Mouse (Mus musculus) midbrain, embryonic 16.5 days (tissue): ENCODE results near the gene Myoz2. TPM values are rescaled to one million over a fixed set of nuclear protein-coding genes. Genes with fewer than 3 reads are reported as not detected.

Source experiments
- ATAC-seq: fragments of 200-750 bp; cut with Nextera tagmentation; 2 replicates; pipeline ENCODE4 v1.8.0; 2017; ENCODE audit warnings: moderate TSS enrichment
- H3K27ac ChIP-seq: fragments of 300-500 bp; sonication (generic); 2 replicates; pipeline ENCODE4 v1.5.1; 2014; ENCODE audit warnings: mild to moderate bottlenecking, low read length, mixed read lengths
- H3K27me3 ChIP-seq: fragments of 300-500 bp; sonication (generic); 2 replicates; pipeline ENCODE4 v1.6.1; 2014; ENCODE audit warnings: low read depth, low read length, mixed read lengths; ENCODE audit not compliant: control insufficient read depth, insufficient read depth
- H3K36me3 ChIP-seq: fragments of 300-500 bp; sonication (generic); 2 replicates; pipeline ENCODE4 v1.6.1; 2014; ENCODE audit warnings: mild to moderate bottlenecking, low read length, moderate library complexity, mixed read lengths; ENCODE audit not compliant: control insufficient read depth, insufficient read depth
- H3K4me1 ChIP-seq: fragments of 300-500 bp; sonication (generic); 2 replicates; pipeline ENCODE4 v1.6.1; 2014; ENCODE audit warnings: mild to moderate bottlenecking, low read length, mixed read lengths; ENCODE audit not compliant: control insufficient read depth, insufficient read depth
- H3K4me2 ChIP-seq: fragments of 300-500 bp; sonication (generic); 2 replicates; pipeline ENCODE4 v1.6.1; 2014; ENCODE audit warnings: mild to moderate bottlenecking, low read length, mixed read lengths
- H3K4me3 ChIP-seq: fragments of 300-500 bp; sonication (generic); 2 replicates; pipeline ENCODE4 v1.5.1; 2014; ENCODE audit warnings: low read depth, mild to moderate bottlenecking, low read length, moderate library complexity, mixed read lengths
- H3K9ac ChIP-seq: fragments of 300-500 bp; sonication (generic); 2 replicates; pipeline ENCODE4 v1.6.1; 2014; ENCODE audit warnings: low read depth, low read length, mixed read lengths
- H3K9me3 ChIP-seq: fragments of 300-500 bp; sonication (generic); replicated peaks from 2 replicates; pipeline ENCODE4 v1.6.1; 2014; ENCODE audit warnings: mild to moderate bottlenecking, low read length, mixed read lengths; ENCODE audit not compliant: control insufficient read depth, poor library complexity, severe bottlenecking
- WGBS: fragments of 180-500 bp; shearing (Covaris S2); extraction: QIAGEN DNeasy Blood & Tissue Kit; methylation state at CpG from one replicate; pipeline ENCODE4 v1.1.7; 2014; 5-methylcytosine and 5-hydroxymethylcytosine counted together
- polyA plus RNA-seq: library from polyadenylated mRNA; unstranded; fragments of >200 nt; fragmentation: Nextera tagmentation; extraction: Ambion mirVana; gene quantifications from 2 replicates; pipeline ENCODE4 v1.2.1, GENCODE M21; 2015

The Myoz2 gene
- polyA plus RNA-seq, 1 experiment from 2014 or later, result not detected

DNA sequence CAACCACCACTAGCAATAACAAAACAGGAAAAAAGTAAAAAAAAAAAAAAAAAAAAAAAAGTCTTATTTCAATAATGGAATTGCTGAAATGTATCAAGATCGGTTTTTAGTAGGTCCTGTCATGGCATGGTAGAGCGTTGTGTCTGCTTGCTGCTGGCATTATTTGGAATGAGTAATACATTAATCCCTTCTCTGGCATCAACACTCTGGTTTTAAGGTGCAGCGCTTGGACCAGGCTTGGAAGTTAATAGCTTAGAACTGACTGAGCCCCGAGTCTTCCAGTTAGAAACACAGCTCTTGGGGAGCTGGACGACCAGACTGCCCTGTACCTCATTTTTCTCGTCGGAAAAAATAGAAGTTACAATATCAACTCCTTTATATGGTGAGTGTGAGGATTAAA is 32.0 kb upstream of the Myoz2 start:
- ATAC-seq, result no peak
- H3K9me3 ChIP-seq, result 0 out of 2 replicates have a peak, but pooled peaks cover 2% of the 10 kb centered on the region
- no peaks in the 10 kb centered on the region for H3K4me1 ChIP-seq
- no peak overlapping the region for H3K9ac ChIP-seq
- H3K4me2 ChIP-seq, result no peak overlapping the region
- WGBS, result 92% methylated on average over 7 of the region's 7 CpGs
- no peaks in the 10 kb centered on the region for H3K27me3 ChIP-seq
- no peaks in the 10 kb centered on the region for H3K36me3 ChIP-seq
- no peak overlapping the region for H3K4me3 ChIP-seq
- H3K27ac ChIP-seq, result no peak overlapping the region

DNA sequence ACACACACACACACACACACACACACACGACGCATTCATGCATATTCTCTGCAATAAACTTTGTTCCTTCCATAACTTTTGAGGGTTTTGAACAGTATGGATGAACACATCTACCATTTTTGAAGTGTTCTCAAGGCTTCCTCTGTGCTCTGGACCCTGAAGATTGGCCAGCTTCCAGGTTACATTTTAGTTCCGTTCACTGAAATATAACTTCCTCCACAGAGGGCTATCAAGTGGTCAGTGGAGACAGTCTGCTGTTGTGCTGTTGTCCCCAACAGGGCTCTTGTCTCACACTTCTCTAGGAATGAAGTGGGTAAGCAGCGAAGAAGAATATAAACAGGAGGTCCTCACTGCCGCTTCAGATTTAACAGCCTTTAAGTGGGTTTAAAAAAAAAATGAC is 30.7 kb upstream of the Myoz2 start:
- Histone ChIP-seq H3K4me2 (no peak overlapping the region), H3K9ac (no peak overlapping the region), H3K36me3 (no peaks in the 10 kb centered on the region), H3K9me3 (0 out of 2 replicates have a peak, but pooled peaks cover 2% of the 10 kb centered on the region), H3K4me1 (no peaks in the 10 kb centered on the region), H3K27me3 (no peaks in the 10 kb centered on the region), H3K4me3 (no peak overlapping the region), H3K27ac (no peak overlapping the region)
- WGBS, result 86% methylated on average over 5 of the region's 5 CpGs
- no peak for ATAC-seq

DNA sequence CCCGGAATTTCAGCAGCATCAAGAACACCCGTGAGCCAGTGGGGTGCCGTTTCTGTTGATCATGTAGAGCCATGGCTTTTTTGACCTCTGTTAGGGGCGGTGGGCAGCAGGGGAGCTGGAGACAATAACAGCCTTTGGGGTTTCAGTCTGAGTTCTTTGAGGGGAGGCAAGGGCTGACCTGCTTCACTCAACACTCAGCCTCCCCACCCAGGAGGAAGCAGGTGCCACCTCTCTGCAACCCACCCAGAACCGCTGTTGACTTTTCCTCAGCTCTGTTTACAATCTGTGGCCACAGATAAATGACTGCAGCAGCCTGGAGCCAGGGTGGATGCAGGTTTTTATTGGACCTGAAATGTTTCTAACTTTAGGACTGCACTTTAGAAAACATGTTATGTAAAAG is 29.4 kb upstream of the Myoz2 start:
- H3K9me3 ChIP-seq, result 0 out of 2 replicates have a peak, but pooled peaks cover 2% of the 10 kb centered on the region
- no peak for ATAC-seq
- H3K27me3 ChIP-seq, result no peaks in the 10 kb centered on the region
- no peak overlapping the region for H3K4me3 ChIP-seq
- H3K27ac ChIP-seq, result no peak overlapping the region
- no peak overlapping the region for H3K9ac ChIP-seq
- no peaks in the 10 kb centered on the region for H3K4me1 ChIP-seq
- WGBS, result 17% methylated on average over 5 of the region's 5 CpGs
- H3K36me3 ChIP-seq, result no peaks in the 10 kb centered on the region
- H3K4me2 ChIP-seq, result no peak overlapping the region

DNA sequence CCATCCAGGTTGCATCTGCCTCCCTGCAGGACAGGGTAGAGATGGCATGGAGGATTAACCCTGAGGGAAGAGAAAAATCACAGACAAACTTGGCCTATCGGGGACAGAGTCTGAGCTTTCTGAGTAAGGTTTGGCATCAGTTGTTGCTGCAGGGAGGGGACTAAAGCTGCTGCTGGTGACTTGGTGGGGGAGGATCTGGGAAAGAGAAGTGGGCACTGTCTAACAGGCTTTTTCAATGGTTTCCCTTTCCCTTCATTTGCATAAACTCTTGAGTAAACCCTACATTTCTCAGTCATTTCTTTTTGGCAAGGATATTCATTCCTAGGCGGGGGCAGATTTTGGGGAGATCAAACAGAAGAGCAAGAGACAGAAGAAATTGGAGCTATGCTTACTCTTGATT is 27.1 kb upstream of the Myoz2 start:
- Histone ChIP-seq H3K9me3 (no peaks in the 10 kb centered on the region), H3K4me3 (no peak overlapping the region), H3K9ac (no peak overlapping the region), H3K27me3 (no peaks in the 10 kb centered on the region), H3K36me3 (no peaks in the 10 kb centered on the region), H3K4me1 (no peaks in the 10 kb centered on the region), H3K27ac (no peak overlapping the region), H3K4me2 (no peak overlapping the region)
- no peak for ATAC-seq
- WGBS, result 80% methylated on average over 2 of the region's 2 CpGs

DNA sequence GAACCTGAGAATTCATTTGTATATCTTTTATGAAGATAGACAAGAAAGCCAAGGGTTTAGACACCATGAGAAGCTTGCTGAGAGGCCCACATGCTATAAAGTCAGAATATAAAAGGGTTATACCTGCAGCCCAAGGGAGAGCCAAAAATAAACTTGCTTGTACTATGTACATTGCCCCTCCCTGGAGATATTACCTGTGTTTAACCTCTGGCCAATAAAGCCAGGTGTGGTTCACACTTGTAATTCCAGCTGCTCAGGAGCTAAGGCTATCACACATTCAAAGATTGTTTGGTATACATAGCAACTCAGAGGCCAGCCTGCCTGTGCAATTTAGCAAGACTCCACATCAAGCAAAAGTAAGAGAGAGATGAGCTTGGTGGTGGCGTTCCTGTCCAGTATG is 24.0 kb upstream of the Myoz2 start:
- no peak overlapping the region for H3K27ac ChIP-seq
- H3K9ac ChIP-seq, result no peak overlapping the region
- H3K36me3 ChIP-seq, result no peaks in the 10 kb centered on the region
- no peaks in the 10 kb centered on the region for H3K27me3 ChIP-seq
- no peaks in the 10 kb centered on the region for H3K9me3 ChIP-seq
- no peak for ATAC-seq
- H3K4me3 ChIP-seq, result no peak overlapping the region
- H3K4me2 ChIP-seq, result no peak overlapping the region
- WGBS, result 100% methylated on average over 1 of the region's 1 CpGs
- no peaks in the 10 kb centered on the region for H3K4me1 ChIP-seq

DNA sequence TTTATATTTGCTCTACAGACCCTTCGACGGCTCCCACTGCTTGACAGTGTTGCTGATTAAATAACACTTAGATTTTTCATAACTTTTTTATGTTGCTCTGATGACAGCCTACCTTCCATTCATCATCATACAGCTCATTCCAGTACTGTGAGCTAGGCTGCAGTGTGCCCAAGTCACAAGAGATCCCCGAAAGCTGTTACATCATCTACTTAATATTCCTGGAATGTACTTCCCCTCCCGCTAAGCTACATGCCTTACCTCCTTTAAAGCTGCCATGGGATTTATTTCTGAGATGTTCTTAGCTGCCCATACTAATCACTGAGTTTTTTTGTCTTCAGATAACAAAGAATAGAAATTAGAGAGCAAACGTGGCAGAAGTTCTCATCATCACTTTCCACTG is 19.4 kb upstream of the Myoz2 start:
- H3K4me3 ChIP-seq, result no peak overlapping the region
- H3K4me2 ChIP-seq, result no peak overlapping the region
- WGBS, result 57% methylated on average over 5 of the region's 5 CpGs
- no peak overlapping the region for H3K9ac ChIP-seq
- H3K27ac ChIP-seq, result no peak overlapping the region
- H3K4me1 ChIP-seq, result no peaks in the 10 kb centered on the region
- no peaks in the 10 kb centered on the region for H3K36me3 ChIP-seq
- no peak for ATAC-seq
- H3K9me3 ChIP-seq, result no peaks in the 10 kb centered on the region
- H3K27me3 ChIP-seq, result no peaks in the 10 kb centered on the region

DNA sequence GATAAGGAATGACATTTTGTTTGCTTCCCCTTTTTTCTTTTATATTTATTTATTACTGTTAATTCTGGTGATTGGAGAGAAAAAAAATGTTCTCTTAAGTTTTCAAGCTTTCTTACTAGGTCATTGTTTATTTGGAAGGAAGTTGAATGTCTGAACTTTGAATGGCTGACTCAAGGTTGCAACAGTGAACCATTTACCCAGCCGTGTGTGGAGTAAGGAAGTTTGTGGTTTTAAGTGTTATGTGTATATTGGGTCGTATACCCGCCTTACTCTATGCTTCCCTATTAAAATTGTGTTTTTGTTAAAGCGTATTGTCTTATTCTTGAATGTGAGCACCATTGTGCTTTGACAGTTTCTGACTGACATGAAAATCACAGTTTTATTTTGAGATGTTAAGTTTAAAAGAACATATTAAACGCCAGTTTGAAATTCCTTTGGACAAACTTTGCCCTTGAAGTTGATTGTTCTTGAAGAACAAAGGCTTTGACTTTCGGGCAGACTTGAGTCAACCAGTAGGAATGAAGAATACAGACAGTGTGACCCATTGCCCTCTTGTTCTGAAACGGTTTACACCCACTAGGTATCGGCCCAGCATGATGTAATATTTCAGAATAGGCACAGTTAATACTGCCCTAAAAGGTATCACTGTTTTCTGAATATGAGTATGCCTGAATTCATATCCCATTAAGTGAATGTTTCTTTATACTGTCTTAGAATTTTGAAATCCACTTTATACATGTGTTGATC is 18.6 kb upstream of the Myoz2 start:
- Histone ChIP-seq H3K27ac (no peak overlapping the region), H3K9ac (no peak overlapping the region), H3K36me3 (no peaks in the 10 kb centered on the region), H3K27me3 (no peaks in the 10 kb centered on the region), H3K4me1 (no peaks in the 10 kb centered on the region), H3K9me3 (no peaks in the 10 kb centered on the region), H3K4me3 (no peak overlapping the region), H3K4me2 (no peak overlapping the region)
- WGBS, result 68% methylated on average over 8 of the region's 8 CpGs
- ATAC-seq, result no peak

DNA sequence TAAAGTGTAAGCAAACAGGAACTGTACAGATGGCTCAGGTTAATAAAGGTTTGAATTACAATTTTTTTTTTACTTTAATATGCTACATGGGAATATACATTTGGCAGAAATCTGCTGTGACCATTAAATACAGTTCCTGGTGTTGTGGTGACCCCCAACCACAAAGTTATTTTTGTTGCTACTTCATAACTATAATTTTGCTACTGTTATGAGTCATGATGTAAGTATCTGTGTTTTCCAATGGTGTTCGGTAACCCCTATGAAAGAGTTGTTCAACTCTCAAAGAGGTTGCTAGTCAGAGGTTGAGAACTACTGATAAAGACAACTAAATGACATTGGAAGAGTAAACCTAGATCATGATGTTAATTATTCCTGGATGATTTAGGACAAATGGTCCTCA is 7.5 kb upstream of the Myoz2 start:
- 100% methylated on average over 1 of the region's 1 CpGs for WGBS
- H3K9ac ChIP-seq, result no peak overlapping the region

DNA sequence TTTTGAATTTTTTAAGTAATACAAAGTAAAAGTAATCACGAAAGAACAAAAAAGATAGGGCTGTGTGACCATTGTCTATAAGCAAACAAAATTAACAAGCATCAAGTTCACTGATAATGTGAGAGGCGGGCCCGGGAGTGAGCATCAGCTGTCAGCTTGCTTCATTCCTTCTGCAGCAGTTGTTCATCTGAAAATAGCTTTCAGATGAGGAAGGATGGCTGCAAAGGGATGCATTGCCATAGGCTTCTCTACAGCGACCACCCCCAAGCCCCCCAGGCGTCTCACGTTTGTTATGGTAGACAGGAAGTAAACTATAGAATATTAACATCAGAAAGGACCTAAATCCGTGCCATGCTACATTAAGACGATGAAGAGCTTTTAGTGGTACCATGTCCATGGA is 1.0 kb downstream of the Myoz2 start:
- no peak overlapping the region for H3K4me2 ChIP-seq

More for the DNA sequence above, 7.5 kb upstream of the Myoz2 start:
- H3K4me3 ChIP-seq, result no peak overlapping the region
- H3K4me1 ChIP-seq, result no peaks in the 10 kb centered on the region
- H3K36me3 ChIP-seq, result no peaks in the 10 kb centered on the region
- no peak for ATAC-seq
- H3K4me2 ChIP-seq, result no peak overlapping the region
- H3K27ac ChIP-seq, result no peak overlapping the region
- no peaks in the 10 kb centered on the region for H3K27me3 ChIP-seq
- H3K9me3 ChIP-seq, result no peaks in the 10 kb centered on the region

More for the DNA sequence above, 1.0 kb downstream of the Myoz2 start:
- H3K9me3 ChIP-seq, result no peaks in the 10 kb centered on the region
- WGBS, result 65% methylated on average over 8 of the region's 8 CpGs
- no peak for ATAC-seq
- no peaks in the 10 kb centered on the region for H3K36me3 ChIP-seq
- H3K27me3 ChIP-seq, result no peaks in the 10 kb centered on the region
- no peak overlapping the region for H3K9ac ChIP-seq
- no peak overlapping the region for H3K4me3 ChIP-seq
- H3K4me1 ChIP-seq, result no peaks in the 10 kb centered on the region
- no peak overlapping the region for H3K27ac ChIP-seq
